16 mouse cellular contexts compared by ENCODE assay signal in genomic region chr3:38936485-38936884, GRCm38 (mm10). TPM values are rescaled to one million over a fixed set of nuclear protein-coding genes. Genes with fewer than 3 reads are reported as not detected.
A peak's percentile ranks its signal among the peaks of the same experiment; 100 is the strongest.
DNase-seq lines count a peak whose midpoint lies in the region; ATAC-seq and TF ChIP-seq lines count a peak whose summit lies in the region.
"Had no signal": no experiment of that assay in that cellular context is flagged by ENCODE, and none has a peak within 500 bp of the region (broad histone marks: within the 10 kb centered on the region; RNA-seq: fewer than 3 reads in every experiment).

No protein-coding gene starts in this region.

- H3K4me3 ChIP-seq in heart, adult 2 months = no peak overlapping the region
- no peak overlapping the region for H3K4me3 ChIP-seq in heart, embryonic 10.5 days
- no peak overlapping the region for H3K4me3 ChIP-seq in neural tube, embryonic 13.5 days
- no peak overlapping the region for H3K4me3 ChIP-seq in neural tube, embryonic 15.5 days (replicated peaks)
- H3K4me3 ChIP-seq in embryonic fibroblast, embryonic 13.5 days (ENCODE audit: insufficient read depth, low read length) = 0 out of 2 replicates have a peak overlapping the region, but pooled peaks have one; percentile 5
- H3K4me3 ChIP-seq: forebrain, embryonic 15.5 days; layer of hippocampus, adult 2 months had no signal

- no peaks in the 10 kb centered on the region for H3K9me3 ChIP-seq in heart, embryonic 10.5 days
- H3K9me3 ChIP-seq in neural tube, embryonic 13.5 days = no peaks in the 10 kb centered on the region
- no peaks in the 10 kb centered on the region for H3K9me3 ChIP-seq in neural tube, embryonic 15.5 days (replicated peaks)
- H3K9me3 ChIP-seq: forebrain, embryonic 15.5 days had no signal

- H3K4me2 ChIP-seq in neural tube, embryonic 13.5 days = no peak overlapping the region
- H3K4me2 ChIP-seq in neural tube, embryonic 15.5 days = no peak overlapping the region
- H3K4me2 ChIP-seq: forebrain, embryonic 15.5 days had no signal

- peak overlapping the region; percentile 8; the same call in 1 of the 2 replicates for H3K9ac ChIP-seq in heart, adult 2 months (ENCODE audit: low read depth, low read length)
- H3K9ac ChIP-seq in neural tube, embryonic 13.5 days = no peak overlapping the region
- H3K9ac ChIP-seq in neural tube, embryonic 15.5 days (replicated peaks) = no peak overlapping the region
- H3K9ac ChIP-seq: forebrain, embryonic 15.5 days had no signal

- no peak for TF ChIP-seq EP300 in heart, adult 2 months (IDR thresholded peaks at IDR 0.05; ENCODE audit: insufficient read depth, low read depth, low read length)

- ATAC-seq in neural tube, embryonic 13.5 days (ENCODE audit: low read depth) = no peak
- no peak for ATAC-seq in neural tube, embryonic 15.5 days (ENCODE audit: low FRiP score)
- ATAC-seq: forebrain, embryonic 15.5 days; hindbrain, embryonic 16.5 days; midbrain, embryonic 16.5 days had no signal

- peak overlapping the region; percentile 71 for H3K27ac ChIP-seq in heart, adult 2 months
- no peak overlapping the region for H3K27ac ChIP-seq in heart, embryonic 10.5 days
- peak overlapping the region; percentile 59; the same call in 1 of the 2 replicates for H3K27ac ChIP-seq in neural tube, embryonic 13.5 days (replicated peaks)
- no peak overlapping the region for H3K27ac ChIP-seq in neural tube, embryonic 15.5 days (replicated peaks)
- peak overlapping the region; percentile 97 for H3K27ac ChIP-seq in embryonic fibroblast, embryonic 13.5 days (ENCODE audit: insufficient read depth, low read length)
- H3K27ac ChIP-seq: forebrain, embryonic 15.5 days; layer of hippocampus, adult 2 months had no signal

- DNase-seq in heart, adult 2 months = peak in 1 of 2 experiments; percentile 13
- DNase-seq in heart, embryonic 10.5 days (ENCODE audit: low spot score) = no peak
- DNase-seq in left cerebral cortex, adult 18-20 months (ENCODE audit: low spot score in 2 of 2) = no peak
- DNase-seq in spleen, postnatal 14 days (ENCODE audit: low spot score in 2 of 2) = no peak
- DNase-seq: cerebellum, postnatal 25 days; liver; right cerebral cortex, postnatal 14 days had no signal

- TF ChIP-seq POLR2A in heart, adult 2 months (IDR thresholded peaks at IDR 0.05; ENCODE audit: insufficient read depth, low read depth, low read length) = no peak
- 0 out of 2 replicates have a peak, but pooled peaks have one; percentile 19 for TF ChIP-seq POLR2A in embryonic fibroblast, embryonic 13.5 days (IDR thresholded peaks at IDR 0.05; ENCODE audit: low read depth, low read length)

- peaks cover 12% of the 10 kb centered on the region for H3K4me1 ChIP-seq in heart, adult 2 months (ENCODE audit: control insufficient read depth, insufficient read depth, low read length)
- peaks cover 7% of the 10 kb centered on the region; the same call in 1 of the 2 replicates for H3K4me1 ChIP-seq in heart, embryonic 10.5 days
- H3K4me1 ChIP-seq in neural tube, embryonic 13.5 days (replicated peaks) = peaks cover 66% of the 10 kb centered on the region
- peaks cover 41% of the 10 kb centered on the region for H3K4me1 ChIP-seq in neural tube, embryonic 15.5 days
- peaks cover 28% of the 10 kb centered on the region for H3K4me1 ChIP-seq in embryonic fibroblast, embryonic 13.5 days (ENCODE audit: control insufficient read depth, insufficient read depth, low read length)

- peaks cover 15% of the 10 kb centered on the region for H3K36me3 ChIP-seq in heart, adult 2 months (ENCODE audit: control insufficient read depth, insufficient read depth, low read length)
- no peaks in the 10 kb centered on the region for H3K36me3 ChIP-seq in heart, embryonic 10.5 days
- no peaks in the 10 kb centered on the region for H3K36me3 ChIP-seq in neural tube, embryonic 13.5 days
- no peaks in the 10 kb centered on the region for H3K36me3 ChIP-seq in neural tube, embryonic 15.5 days
- H3K36me3 ChIP-seq: forebrain, embryonic 15.5 days had no signal

- no peaks in the 10 kb centered on the region for H3K27me3 ChIP-seq in heart, adult 2 months (ENCODE audit: control insufficient read depth, insufficient read depth, low read length)
- H3K27me3 ChIP-seq in heart, embryonic 10.5 days (ENCODE audit: insufficient read depth, poor library complexity, severe bottlenecking) = no peaks in the 10 kb centered on the region
- no peaks in the 10 kb centered on the region for H3K27me3 ChIP-seq in neural tube, embryonic 13.5 days
- no peaks in the 10 kb centered on the region for H3K27me3 ChIP-seq in neural tube, embryonic 15.5 days (replicated peaks)
- H3K27me3 ChIP-seq: forebrain, embryonic 15.5 days had no signal

- no peak for TF ChIP-seq CTCF in heart, adult 2 months (IDR thresholded peaks at IDR 0.05)
- no peak for TF ChIP-seq CTCF in embryonic fibroblast, embryonic 13.5 days (IDR thresholded peaks at IDR 0.05; ENCODE audit: borderline replicate concordance, insufficient read depth, low read length)

- 42% methylated on average over 7 of the region's 7 CpGs for WGBS in heart, adult 2 months
- WGBS in heart, embryonic 10.5 days = 80% methylated on average over 7 of the region's 7 CpGs
- WGBS in neural tube, embryonic 13.5 days = 77% methylated on average over 7 of the region's 7 CpGs
- 72% methylated on average over 7 of the region's 7 CpGs for WGBS in neural tube, embryonic 15.5 days

- intact Hi-C loops in heart, adult 2 months (cut with DNase I) = loop anchor here (2.0 to 5.0 kb wide), 3 partner anchors 14 to 286 kb away; no protein-coding TSS in a partner anchor

- H3K79me2 ChIP-seq in heart, adult 2 months (replicated peaks; ENCODE audit: control insufficient read depth, insufficient read depth, low read length) = no peaks in the 10 kb centered on the region

RNA-seq across cellular contexts. Expression of gene Fat4, which starts 49.7 kb away (rescaled TPM):
- 1 to 10 TPM; 5.1 TPM for total RNA-seq in heart, adult 2 months (2021)
- 1.9 and 3.5 TPM in 2 replicates for polyA plus RNA-seq in heart, adult 2 months (2012; rRNA removed)
- 2.6 and 3.9 TPM in 2 replicates for polyA plus RNA-seq in heart, embryonic 10.5 days (2016; fragmentation: Nextera tagmentation; extraction: Ambion mirVana)
- 11.5 and 13.8 TPM in 2 replicates for polyA plus RNA-seq in neural tube, embryonic 13.5 days (2015; fragmentation: Nextera tagmentation; extraction: Ambion mirVana)
- 10.6 and 11.8 TPM in 2 replicates for polyA plus RNA-seq in neural tube, embryonic 15.5 days (2015; fragmentation: Nextera tagmentation; extraction: Ambion mirVana)
- polyA plus RNA-seq in embryonic fibroblast, embryonic 13.5 days (2011; ENCODE audit: insufficient read length, low read depth, missing spikeins) = 35.1 and 67.9 TPM in 2 replicates
- 10 to 100 TPM in 1 of 2 experiments, 1 to 10 TPM in 1; 9.8 to 10.2 TPM for total RNA-seq in left cerebral cortex, adult 18-20 months (2021)
- total RNA-seq: granulocyte monocyte progenitor cell, adult 5-6 weeks; neutrophil, adult 5-6 weeks had no signal

Comparison
In these comparisons a context has a peak if more than half of its experiments do, and no peak if none do; other contexts are left out.
1. H3K27ac ChIP-seq: peak in heart, adult 2 months (single experiment), neural tube, embryonic 13.5 days (single experiment) and embryonic fibroblast, embryonic 13.5 days (single experiment); none in heart, embryonic 10.5 days (single experiment) and neural tube, embryonic 15.5 days (single experiment).